Mouse (Mus musculus): ENCODE measurements at regions not wholly inside any gene's neighbourhood (a gene's known extent, or its start where the extent isn't known, plus 50 kb on each side); places are given as distances from the start of the nearest gene placed in this dataset.

DNA sequence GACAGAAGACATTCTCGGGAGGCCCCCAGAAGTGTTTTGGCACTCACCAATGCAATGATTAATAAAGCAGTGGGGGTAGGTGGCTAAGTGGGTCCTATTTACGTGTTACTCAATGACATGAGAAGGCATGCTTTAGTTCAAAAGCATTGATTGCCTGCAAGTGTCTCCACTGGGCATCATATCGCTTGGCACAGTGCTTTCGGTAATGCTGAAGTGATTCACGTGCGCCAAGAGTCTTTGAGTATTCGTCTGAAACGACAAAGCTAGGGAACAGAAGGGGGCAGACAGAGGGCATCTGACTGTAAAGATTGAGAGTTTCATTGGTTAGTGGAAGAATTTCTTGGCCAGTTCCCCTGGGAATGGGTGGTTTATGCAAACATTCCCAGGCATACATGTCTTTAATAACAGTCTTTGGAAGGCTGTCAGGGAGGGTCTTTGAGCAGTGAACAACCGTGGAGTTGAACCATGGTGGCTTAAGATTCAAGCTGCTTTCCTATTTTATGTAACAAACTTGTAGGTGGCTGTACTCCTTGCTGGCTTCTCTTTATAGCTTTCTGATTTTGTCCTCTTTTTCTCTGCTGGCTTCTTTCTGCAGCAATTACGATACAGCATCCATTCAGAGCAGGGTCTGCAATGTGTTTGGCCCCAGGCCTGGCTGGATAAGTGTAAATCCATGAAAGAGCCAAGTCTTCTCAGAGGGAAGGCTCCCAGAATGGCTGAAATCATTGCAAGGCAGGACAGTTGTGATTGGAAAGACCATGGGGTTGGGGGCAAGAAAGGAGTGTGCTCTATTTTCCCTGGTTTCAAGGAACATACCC is 62.2 kb upstream of the Ltbp1 start:
- no peak overlapping the region for H3K4me3 ChIP-seq (ENCODE audit: low read depth, low read length)
- H3K27ac ChIP-seq (ENCODE audit: low read depth, low read length) = no peak overlapping the region
- H3K9ac ChIP-seq (ENCODE audit: low read depth, low read length) = no peak overlapping the region
- H3K4me1 ChIP-seq (replicated peaks; ENCODE audit: control insufficient read depth, insufficient read depth, low read length) = no peaks in the 10 kb centered on the region
- DNase-seq (ENCODE audit: low spot score) (no peak), ATAC-seq (replicated peaks; ENCODE audit: low FRiP score) (no peak)
- no peaks in the 10 kb centered on the region for H3K27me3 ChIP-seq (replicated peaks; ENCODE audit: control insufficient read depth, insufficient read depth, low read length)
- no peaks in the 10 kb centered on the region for H3K36me3 ChIP-seq (ENCODE audit: control insufficient read depth, insufficient read depth, low read length)
- 83% methylated on average over 10 of the region's 10 CpGs for WGBS
- H3K9me3 ChIP-seq (ENCODE audit: control insufficient read depth, low read length) = no peaks in the 10 kb centered on the region
- H3K4me2 ChIP-seq = no peak overlapping the region

DNA sequence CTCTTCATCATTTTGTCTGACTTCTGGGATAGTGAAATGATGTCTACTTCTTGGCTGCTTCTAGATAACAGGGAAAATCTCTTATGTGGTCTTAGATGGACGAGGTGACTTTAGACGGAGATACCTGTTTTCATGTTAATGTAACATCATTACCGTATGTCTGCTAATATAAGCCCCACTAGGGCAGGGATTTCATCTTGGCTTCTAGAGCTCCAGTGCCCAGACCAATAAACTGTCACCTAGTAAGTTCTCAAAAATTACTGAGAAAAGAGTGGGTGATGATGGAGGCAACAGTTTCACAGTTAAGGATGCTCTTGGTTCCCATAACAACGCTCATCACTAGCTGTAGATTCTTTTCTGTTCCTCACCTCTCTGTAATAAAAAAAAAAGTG is 61.6 kb upstream of the Ltbp1 start:
- Histone ChIP-seq H3K4me2 (no peak overlapping the region), H3K27ac (ENCODE audit: low read depth, low read length) (no peak overlapping the region), H3K9me3 (ENCODE audit: control insufficient read depth, low read length) (no peaks in the 10 kb centered on the region), H3K36me3 (ENCODE audit: control insufficient read depth, insufficient read depth, low read length) (no peaks in the 10 kb centered on the region), H3K4me3 (ENCODE audit: low read depth, low read length) (no peak overlapping the region), H3K4me1 (replicated peaks; ENCODE audit: control insufficient read depth, insufficient read depth, low read length) (no peaks in the 10 kb centered on the region), H3K9ac (ENCODE audit: low read depth, low read length) (no peak overlapping the region), H3K27me3 (replicated peaks; ENCODE audit: control insufficient read depth, insufficient read depth, low read length) (no peaks in the 10 kb centered on the region)
- no peak for ATAC-seq (replicated peaks; ENCODE audit: low FRiP score)
- 42% methylated on average over 4 of the region's 4 CpGs for WGBS
- no peak for DNase-seq (ENCODE audit: low spot score)

DNA sequence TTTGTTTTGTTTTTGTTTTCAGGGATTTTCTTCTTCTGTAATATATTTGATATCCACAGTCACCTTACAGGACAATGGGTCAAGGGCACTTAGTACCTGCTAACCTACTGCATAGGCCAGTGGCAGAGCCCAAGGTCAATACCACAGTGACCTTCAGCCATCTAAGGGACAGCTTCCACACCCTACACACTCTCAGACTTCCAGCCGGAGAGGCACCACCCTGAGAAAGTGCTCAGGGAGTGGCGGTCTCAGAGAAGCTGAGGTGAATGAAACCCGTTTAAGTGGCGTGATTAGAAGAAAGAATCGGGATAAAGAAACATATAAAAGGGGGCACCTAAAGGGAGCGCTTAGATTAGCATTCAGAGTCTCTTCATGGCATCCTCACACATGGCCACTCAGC is 60.2 kb upstream of the Ltbp1 start:
- 80% methylated on average over 6 of the region's 6 CpGs for WGBS
- no peaks in the 10 kb centered on the region for H3K4me1 ChIP-seq (replicated peaks; ENCODE audit: control insufficient read depth, insufficient read depth, low read length)
- H3K9me3 ChIP-seq (ENCODE audit: control insufficient read depth, low read length) = no peaks in the 10 kb centered on the region
- H3K4me3 ChIP-seq (ENCODE audit: low read depth, low read length) = no peak overlapping the region
- no peak overlapping the region for H3K27ac ChIP-seq (ENCODE audit: low read depth, low read length)
- no peak overlapping the region for H3K4me2 ChIP-seq
- no peaks in the 10 kb centered on the region for H3K27me3 ChIP-seq (replicated peaks; ENCODE audit: control insufficient read depth, insufficient read depth, low read length)
- H3K36me3 ChIP-seq (ENCODE audit: control insufficient read depth, insufficient read depth, low read length) = no peaks in the 10 kb centered on the region
- no peak for DNase-seq (ENCODE audit: low spot score)
- ATAC-seq (replicated peaks; ENCODE audit: low FRiP score) = no peak
- H3K9ac ChIP-seq (ENCODE audit: low read depth, low read length) = no peak overlapping the region

DNA sequence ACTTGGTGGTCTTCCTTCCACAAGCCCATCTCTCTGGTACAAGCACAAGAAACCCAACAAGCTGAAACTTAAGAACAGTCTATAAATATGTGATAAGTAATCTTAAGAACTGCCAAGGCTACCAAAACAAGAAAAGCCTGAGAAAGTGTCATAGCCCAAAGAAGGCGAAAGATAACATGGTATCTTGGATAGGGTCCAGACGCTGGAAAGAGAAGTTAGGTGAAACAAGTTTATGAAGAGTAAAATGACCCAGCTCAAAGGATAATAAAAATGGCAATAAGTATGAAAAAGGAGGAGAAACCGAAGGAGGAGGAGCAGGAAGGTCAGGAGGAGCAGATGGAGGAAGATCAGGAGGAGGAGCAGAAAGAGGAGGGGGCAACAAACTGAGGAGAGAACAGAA is 56.9 kb upstream of the Ltbp1 start:
- Histone ChIP-seq H3K4me2 (no peak overlapping the region), H3K4me3 (ENCODE audit: low read depth, low read length) (no peak overlapping the region), H3K27me3 (replicated peaks; ENCODE audit: control insufficient read depth, insufficient read depth, low read length) (no peaks in the 10 kb centered on the region), H3K4me1 (replicated peaks; ENCODE audit: control insufficient read depth, insufficient read depth, low read length) (no peaks in the 10 kb centered on the region), H3K36me3 (ENCODE audit: control insufficient read depth, insufficient read depth, low read length) (no peaks in the 10 kb centered on the region), H3K9me3 (ENCODE audit: control insufficient read depth, low read length) (0 out of 2 replicates have a peak, but pooled peaks cover 3% of the 10 kb centered on the region), H3K27ac (ENCODE audit: low read depth, low read length) (no peak overlapping the region), H3K9ac (ENCODE audit: low read depth, low read length) (no peak overlapping the region)
- DNase-seq (ENCODE audit: low spot score) (no peak), ATAC-seq (replicated peaks; ENCODE audit: low FRiP score) (no peak)
- WGBS = 69% methylated on average over 3 of the region's 3 CpGs

DNA sequence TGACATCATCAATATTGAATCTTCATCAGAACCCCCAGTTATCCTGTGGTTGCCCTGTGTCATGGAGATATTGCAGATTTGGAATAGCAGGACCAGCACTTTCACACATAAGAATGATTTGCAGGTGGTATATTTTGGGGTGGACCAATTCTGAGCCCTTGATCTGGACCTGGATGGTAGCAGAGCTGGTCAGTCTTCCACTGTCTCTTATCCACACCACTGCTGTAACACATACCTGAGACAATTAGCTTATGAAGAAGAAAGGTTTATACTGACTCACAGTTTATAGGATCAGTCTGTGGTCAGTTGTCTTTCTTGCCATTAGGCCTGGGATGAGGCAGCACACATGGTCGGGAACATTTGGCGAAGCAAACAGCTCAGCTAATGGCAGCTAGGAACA is 55.1 kb upstream of the Ltbp1 start:
- no peak overlapping the region for H3K4me2 ChIP-seq
- ATAC-seq (replicated peaks; ENCODE audit: low FRiP score) = no peak
- H3K9me3 ChIP-seq (ENCODE audit: control insufficient read depth, low read length) = 0 out of 2 replicates have a peak, but pooled peaks cover 3% of the 10 kb centered on the region
- H3K27ac ChIP-seq (ENCODE audit: low read depth, low read length) = no peak overlapping the region
- H3K36me3 ChIP-seq (ENCODE audit: control insufficient read depth, insufficient read depth, low read length) = no peaks in the 10 kb centered on the region
- WGBS = 92% methylated on average over 2 of the region's 2 CpGs
- H3K4me1 ChIP-seq (replicated peaks; ENCODE audit: control insufficient read depth, insufficient read depth, low read length) = no peaks in the 10 kb centered on the region
- no peak for DNase-seq (ENCODE audit: low spot score)
- H3K9ac ChIP-seq (ENCODE audit: low read depth, low read length) = no peak overlapping the region
- H3K27me3 ChIP-seq (replicated peaks; ENCODE audit: control insufficient read depth, insufficient read depth, low read length) = no peaks in the 10 kb centered on the region
- H3K4me3 ChIP-seq (ENCODE audit: low read depth, low read length) = no peak overlapping the region

DNA sequence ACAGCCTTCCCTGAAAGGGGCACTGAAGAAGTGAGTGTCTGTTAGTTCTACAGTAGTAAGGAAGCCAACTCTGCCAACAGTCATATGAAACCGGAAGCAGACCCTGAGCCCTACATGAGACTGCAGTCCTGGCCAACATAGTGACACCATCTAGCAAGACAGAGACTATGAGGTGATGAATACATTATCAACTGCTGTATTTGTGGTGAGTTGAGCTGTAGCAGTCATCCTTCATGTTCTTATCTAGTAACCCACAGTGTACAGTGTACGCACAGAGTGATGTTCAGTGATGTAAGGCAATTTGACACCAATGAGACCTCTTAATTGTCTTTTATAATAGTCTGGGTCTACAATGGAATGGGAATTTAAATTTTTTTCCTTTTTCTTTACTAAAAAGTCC is 50.4 kb upstream of the Ltbp1 start:
- Histone ChIP-seq H3K4me3 (ENCODE audit: low read depth, low read length) (no peak overlapping the region), H3K4me1 (replicated peaks; ENCODE audit: control insufficient read depth, insufficient read depth, low read length) (no peaks in the 10 kb centered on the region), H3K27ac (ENCODE audit: low read depth, low read length) (no peak overlapping the region), H3K36me3 (ENCODE audit: control insufficient read depth, insufficient read depth, low read length) (no peaks in the 10 kb centered on the region), H3K27me3 (replicated peaks; ENCODE audit: control insufficient read depth, insufficient read depth, low read length) (no peaks in the 10 kb centered on the region), H3K4me2 (no peak overlapping the region), H3K9me3 (ENCODE audit: control insufficient read depth, low read length) (0 out of 2 replicates have a peak, but pooled peaks cover 3% of the 10 kb centered on the region), H3K9ac (ENCODE audit: low read depth, low read length) (no peak overlapping the region)
- 74% methylated on average over 2 of the region's 2 CpGs for WGBS
- 0 out of 2 replicates have a peak, but pooled peaks have one; percentile 53 for ATAC-seq (replicated peaks; ENCODE audit: low FRiP score)
- no peak for DNase-seq (ENCODE audit: low spot score)
